Mouse (Mus musculus) megakaryocyte, adult 5-6 weeks (primary cell): ENCODE results near the gene Rapgef5. TPM values are rescaled to one million over a fixed set of nuclear protein-coding genes. Genes with fewer than 3 reads are reported as not detected.

Experiments
- ATAC-seq: 2 replicates; pipeline ENCODE4 v1.8.0; 2016; ENCODE audit warnings: mild to moderate bottlenecking, inconsistent platforms; ENCODE audit not compliant: poor library complexity, severe bottlenecking
- total RNA-seq, 2 experiments: library from RNA; stranded (forward) in 1 of 2; stranded (reverse) in 1 of 2; fragments of 153-499, 151-499 nt in 1 of 2; fragments of 221-1000, 200-1000 nt in 1 of 2; gene quantifications; 2 replicates each; pipeline versions ENCODE4 v1.2.3 to v1.2.4; 2015 to 2017

The Rapgef5 gene
- total RNA-seq, 2 experiments from 2014 or later: 0.44 to 0.45 TPM

- no peak for ATAC-seq
Observed at GRCm38 (mm10) chr12:117705308-117705707, 189.0 kb downstream of the Rapgef5 start.

- ATAC-seq: no peak
Observed at GRCm38 (mm10) chr12:117709280-117709679, 193.0 kb downstream of the Rapgef5 start.

- ATAC-seq: no peak
Observed at GRCm38 (mm10) chr12:117712474-117712873, 196.2 kb downstream of the Rapgef5 start.

GRCm38 (mm10) chr12:117713616-117714015 is 197.3 kb downstream of the Rapgef5 start:
- no peak for ATAC-seq

GRCm38 (mm10) chr12:117720794-117721747 is 204.8 kb downstream of the Rapgef5 start:
- no peak for ATAC-seq

- ATAC-seq: no peak
Observed at GRCm38 (mm10) chr12:117721748-117722150, 205.5 kb downstream of the Rapgef5 start.

- ATAC-seq: no peak
Observed at GRCm38 (mm10) chr12:117725011-117725410, 208.7 kb downstream of the Rapgef5 start.

- no peak for ATAC-seq
Observed at GRCm38 (mm10) chr12:117727481-117728177, 211.3 kb downstream of the Rapgef5 start.

- ATAC-seq: peak; percentile 54; the same call in 1 of the 2 replicates
Observed at GRCm38 (mm10) chr12:117728178-117728611, 211.9 kb downstream of the Rapgef5 start.

- no peak for ATAC-seq
Observed at GRCm38 (mm10) chr12:117733611-117734010, 217.3 kb downstream of the Rapgef5 start.

- ATAC-seq: peak; percentile 86
Observed at GRCm38 (mm10) chr12:117736130-117736529, 219.9 kb downstream of the Rapgef5 start.

GRCm38 (mm10) chr12:117736928-117737327 is 220.6 kb downstream of the Rapgef5 start:
- ATAC-seq: no peak

- ATAC-seq: no peak
Observed at GRCm38 (mm10) chr12:117737332-117738031, 221.2 kb downstream of the Rapgef5 start.

- no peak for ATAC-seq
Observed at GRCm38 (mm10) chr12:117742487-117742886, 226.2 kb downstream of the Rapgef5 start.

- no peak for ATAC-seq
Observed at GRCm38 (mm10) chr12:117744580-117745483, 228.6 kb downstream of the Rapgef5 start.

- no peak for ATAC-seq
Observed at GRCm38 (mm10) chr12:117746611-117747010, 230.3 kb downstream of the Rapgef5 start.

GRCm38 (mm10) chr12:117751045-117751444 is 234.8 kb downstream of the Rapgef5 start:
- no peak for ATAC-seq

GRCm38 (mm10) chr12:117751520-117752383 is 235.5 kb downstream of the Rapgef5 start:
- ATAC-seq: no peak

- ATAC-seq: no peak
Observed at GRCm38 (mm10) chr12:117756010-117756409, 239.7 kb downstream of the Rapgef5 start.
